Mouse (Mus musculus) MEL (cell line): ENCODE measurements around the gene Chd8. TPM values are rescaled to one million over a fixed set of nuclear protein-coding genes. Genes with fewer than 3 reads are reported as not detected.

Experiments used
- DNase-seq: peaks from one replicate; pipeline ENCODE4 v3.0.0; 2011; ENCODE audit warnings: low read depth, low spot score
- H3K27ac ChIP-seq: 2 replicates; pipeline ENCODE4 v1.5.1; 2012; ENCODE audit warnings: low read depth, mild to moderate bottlenecking, control low read depth, low read length, moderate library complexity; ENCODE audit not compliant: control insufficient read depth
- H3K27me3 ChIP-seq, 2 experiments: fragments of 150-350 bp in 1 of 2; sonication (generic) in 1 of 2; 2 replicates each; pipeline ENCODE4 v1.6.1; 2012; ENCODE audit warnings: low read length in 2 of 2, mild to moderate bottlenecking in 2 of 2, improper control_type of control experiment in 1 of 2, moderate library complexity in 1 of 2; ENCODE audit not compliant: insufficient read depth in 2 of 2, control insufficient read depth in 1 of 2
- H3K36me3 ChIP-seq, 2 experiments: 2 replicates each; pipeline ENCODE4 v1.6.1; 2012 to 2014; ENCODE audit warnings: low read length in 2 of 2, improper control_type of control experiment in 1 of 2, inconsistent platforms in 1 of 2, mild to moderate bottlenecking in 1 of 2; ENCODE audit not compliant: insufficient read depth in 2 of 2, control insufficient read depth in 1 of 2
- H3K4me1 ChIP-seq, 2 experiments: fragments of 150-350 bp in 1 of 2; sonication (generic) in 1 of 2; 2 replicates each; pipeline ENCODE4 v1.6.1; 2012; ENCODE audit warnings: low read length in 2 of 2, improper control_type of control experiment in 1 of 2, mild to moderate bottlenecking in 1 of 2; ENCODE audit not compliant: insufficient read depth in 2 of 2, control insufficient read depth in 1 of 2
- H3K4me3 ChIP-seq, 2 experiments: fragments of 150-350 bp in 1 of 2; sonication (generic) in 1 of 2; 2 replicates each; pipeline ENCODE4 v1.5.1; 2012; ENCODE audit warnings: low read depth in 2 of 2, low read length in 2 of 2, mild to moderate bottlenecking in 2 of 2, moderate library complexity in 2 of 2, control low read depth in 1 of 2, improper control_type of control experiment in 1 of 2; ENCODE audit not compliant: control insufficient read depth in 1 of 2, insufficient read depth in 1 of 2
- H3K79me2 ChIP-seq: 2 replicates; pipeline ENCODE4 v1.6.1; 2012; ENCODE audit warnings: mild to moderate bottlenecking, low read length, moderate library complexity; ENCODE audit not compliant: control insufficient read depth, poor library complexity, insufficient read depth
- H3K9ac ChIP-seq: 2 replicates; pipeline ENCODE4 v1.6.1; 2012; ENCODE audit warnings: low read depth, mild to moderate bottlenecking, control low read depth, low read length, moderate library complexity; ENCODE audit not compliant: control insufficient read depth, poor library complexity, severe bottlenecking
- H3K9me3 ChIP-seq: fragments of 150-350 bp; sonication (generic); replicated peaks from 2 replicates; pipeline ENCODE4 v1.6.1; 2012; ENCODE audit warnings: mild to moderate bottlenecking, low read length, improper control_type of control experiment, moderate library complexity; ENCODE audit not compliant: insufficient read depth
- CHD1 ChIP-seq: IDR thresholded peaks from 2 replicates; pipeline ENCODE4 v1.6.1; 2012; ENCODE audit warnings: low read depth, mild to moderate bottlenecking, inconsistent platforms, low read length, improper control_type of control experiment
- CHD2 ChIP-seq: IDR thresholded peaks from 2 replicates; pipeline ENCODE4 v1.6.1; 2011; ENCODE audit warnings: low read length, improper control_type of control experiment
- E2F4 ChIP-seq: IDR thresholded peaks from 2 replicates; pipeline ENCODE4 v1.6.1; 2011; ENCODE audit warnings: low read depth, low read length, improper control_type of control experiment, borderline replicate concordance
- ELF1 ChIP-seq: IDR thresholded peaks from 2 replicates; pipeline ENCODE4 v1.6.1; 2014; ENCODE audit warnings: low read depth, mild to moderate bottlenecking, inconsistent platforms, low read length, improper control_type of control experiment, moderate library complexity
- GATA1 ChIP-seq: IDR thresholded peaks from 2 replicates; pipeline ENCODE4 v1.6.1; 2011; ENCODE audit warnings: low read depth, low read length, improper control_type of control experiment
- HCFC1 ChIP-seq: IDR thresholded peaks from 2 replicates; pipeline ENCODE4 v1.6.1; 2012; ENCODE audit warnings: low read depth, mild to moderate bottlenecking, inconsistent platforms, low read length, improper control_type of control experiment, moderate library complexity
- KAT2A ChIP-seq: conservative IDR thresholded peaks from 2 replicates; pipeline ENCODE4 v1.6.1; 2012; ENCODE audit warnings: low read depth, low read length, improper control_type of control experiment, inconsistent platforms
- MAFK ChIP-seq: IDR thresholded peaks from 2 replicates; pipeline ENCODE4 v1.6.1; 2011; ENCODE audit warnings: low read depth, mild to moderate bottlenecking, low read length, improper control_type of control experiment, borderline replicate concordance
- MAZ ChIP-seq: IDR thresholded peaks from 2 replicates; pipeline ENCODE4 v1.6.1; 2012; ENCODE audit warnings: low read depth, mild to moderate bottlenecking, inconsistent platforms, low read length, improper control_type of control experiment
- MEF2A ChIP-seq: IDR thresholded peaks from 2 replicates; pipeline ENCODE4 v1.6.1; 2014; ENCODE audit warnings: low read depth, mild to moderate bottlenecking, inconsistent platforms, low read length, improper control_type of control experiment; ENCODE audit not compliant: poor library complexity, insufficient replicate concordance, severe bottlenecking; ENCODE audit errors: extremely low read depth
- MXI1 ChIP-seq: IDR thresholded peaks from 2 replicates; pipeline ENCODE4 v1.6.1; 2011; ENCODE audit warnings: mild to moderate bottlenecking, low read depth, low read length, improper control_type of control experiment
- MYC ChIP-seq: IDR thresholded peaks from 2 replicates; pipeline ENCODE4 v1.6.1; 2011; ENCODE audit warnings: low read depth, mild to moderate bottlenecking, low read length, improper control_type of control experiment, moderate library complexity
- NELFE ChIP-seq: IDR thresholded peaks from 2 replicates; pipeline ENCODE4 v1.6.1; 2011; ENCODE audit warnings: low read depth, low read length, improper control_type of control experiment
- NRF1 ChIP-seq: IDR thresholded peaks from 2 replicates; pipeline ENCODE4 v1.6.1; 2014; ENCODE audit warnings: low read depth, mild to moderate bottlenecking, inconsistent platforms, low read length, improper control_type of control experiment, moderate library complexity; ENCODE audit not compliant: poor library complexity, insufficient read depth, severe bottlenecking
- POLR2A ChIP-seq, 2 experiments: IDR thresholded peaks; 2 replicates each; pipeline ENCODE4 v1.6.1; 2011 to 2012; ENCODE audit warnings: low read length in 2 of 2, mild to moderate bottlenecking in 2 of 2, control low read depth in 1 of 2, improper control_type of control experiment in 1 of 2, low read depth in 1 of 2, moderate library complexity in 1 of 2; ENCODE audit not compliant: control insufficient read depth in 1 of 2, insufficient read depth in 1 of 2, poor library complexity in 1 of 2
- POLR2AphosphoS2 ChIP-seq: IDR thresholded peaks from 2 replicates; pipeline ENCODE4 v1.6.1; 2011; ENCODE audit warnings: low read length, improper control_type of control experiment
- RAD21 ChIP-seq: IDR thresholded peaks from 2 replicates; pipeline ENCODE4 v1.6.1; 2011; ENCODE audit warnings: mild to moderate bottlenecking, low read depth, low read length, improper control_type of control experiment
- SIN3A ChIP-seq: IDR thresholded peaks from 2 replicates; pipeline ENCODE4 v1.6.1; 2012; ENCODE audit warnings: low read length, improper control_type of control experiment, inconsistent platforms
- TBP ChIP-seq: IDR thresholded peaks from 2 replicates; pipeline ENCODE4 v1.8.0; 2011; ENCODE audit warnings: low read depth, low read length, improper control_type of control experiment
- TCF12 ChIP-seq: IDR thresholded peaks from 2 replicates; pipeline ENCODE4 v1.6.1; 2014; ENCODE audit warnings: low read depth, mild to moderate bottlenecking, inconsistent platforms, low read length, improper control_type of control experiment, moderate library complexity
- UBTF ChIP-seq: IDR thresholded peaks from 2 replicates; pipeline ENCODE4 v1.6.1; 2012; ENCODE audit warnings: low read depth, mild to moderate bottlenecking, inconsistent platforms, low read length, improper control_type of control experiment, moderate library complexity, borderline replicate concordance; ENCODE audit not compliant: insufficient read depth
- USF1 ChIP-seq: IDR thresholded peaks from 2 replicates; pipeline ENCODE4 v1.6.1; 2014; ENCODE audit warnings: low read depth, mild to moderate bottlenecking, inconsistent platforms, low read length, improper control_type of control experiment, moderate library complexity
- USF2 ChIP-seq, 2 experiments: IDR thresholded peaks; 2 replicates each; pipeline ENCODE4 v1.6.1; 2011 to 2012; ENCODE audit warnings: improper control_type of control experiment in 2 of 2, low read length in 2 of 2, borderline replicate concordance in 1 of 2, inconsistent platforms in 1 of 2, low read depth in 1 of 2, mild to moderate bottlenecking in 1 of 2; ENCODE audit not compliant: insufficient read depth in 1 of 2
- ZNF384 ChIP-seq: IDR thresholded peaks from 2 replicates; pipeline ENCODE4 v1.6.1; 2012; ENCODE audit warnings: low read depth, mild to moderate bottlenecking, inconsistent platforms, low read length, improper control_type of control experiment
- polyA plus RNA-seq, 2 experiments: library from polyadenylated mRNA; stranded (reverse) in 1 of 2; unstranded in 1 of 2; fragments of >175 nt in 1 of 2; fragments of >200 nt in 1 of 2; gene quantifications; 2 replicates each; pipeline versions ENCODE4 v1.2.1 to v1.2.4; 2012; ENCODE audit warnings: low replicate concordance in 2 of 2, low read depth in 1 of 2; ENCODE audit not compliant: insufficient read length in 2 of 2, insufficient read depth in 1 of 2, missing spikeins in 1 of 2
- total RNA-seq: library from RNA; depleted of rRNA; stranded (reverse); fragments of 300-350 nt; gene quantifications from 2 replicates; pipeline ENCODE4 v1.2.3, GENCODE M21; 2012

The Chd8 gene
- total and polyA plus RNA-seq, 3 experiments: 46.5 to 85.6 (median 73.5) TPM

DNA sequence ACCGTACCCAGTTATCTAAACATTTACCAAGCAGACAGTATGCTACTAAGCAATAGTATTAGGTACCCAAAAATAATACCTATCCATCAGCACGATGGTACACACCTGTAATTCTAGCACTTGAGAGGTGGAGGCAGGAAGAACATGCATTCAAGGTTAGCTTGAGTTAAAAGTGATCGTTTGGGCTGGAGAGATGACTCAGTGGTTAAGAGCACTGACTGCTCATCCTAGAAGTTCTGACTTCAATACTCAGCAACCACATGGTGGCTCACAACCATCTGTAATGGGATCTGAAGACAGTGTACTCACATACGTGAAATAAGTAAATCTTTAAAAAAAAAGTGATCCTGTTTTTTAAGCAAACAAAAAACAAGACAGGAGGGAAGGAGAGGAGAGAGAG is 11.5 kb downstream of the Chd8 start:
- no peak for DNase-seq
- TF ChIP-seq NRF1 (no peak), CHD1 (no peak), SIN3A (no peak), MAZ (no peak)
- Histone ChIP-seq H3K9me3 (no peaks in the 10 kb centered on the region), H3K4me3 (no peak overlapping the region), H3K27ac (no peak overlapping the region), H3K9ac (no peak overlapping the region), H3K36me3 (peaks cover 0 to 23% of the 10 kb centered on the region in 2 experiments; a peak in 3 of 4 replicates), H3K27me3 (no peaks in the 10 kb centered on the region), H3K4me1 (peaks cover 2 to 12% of the 10 kb centered on the region in 2 experiments; a peak in 3 of 4 replicates), H3K79me2 (peaks cover 51% of the 10 kb centered on the region)

- Histone ChIP-seq H3K4me3 (peak overlapping the region; percentile 51 to 75), H3K27me3 (no peaks in the 10 kb centered on the region), H3K4me1 (peaks cover 2 to 12% of the 10 kb centered on the region in 2 experiments; a peak in 3 of 4 replicates)
Observed at GRCm38 (mm10) chr14:52244690-52245042, 12.9 kb downstream of the Chd8 start.

GRCm38 (mm10) chr14:52244041-52244689 is 13.4 kb downstream of the Chd8 start:
- Histone ChIP-seq H3K9ac (peak overlapping the region; percentile 82), H3K79me2 (peaks cover 58% of the 10 kb centered on the region), H3K4me3 (peak overlapping the region; percentile 75 to 80), H3K4me1 (peaks cover 2 to 12% of the 10 kb centered on the region in 2 experiments; a peak in 3 of 4 replicates), H3K27me3 (no peaks in the 10 kb centered on the region), H3K36me3 (peaks cover 0 to 24% of the 10 kb centered on the region in 2 experiments; a peak in 3 of 4 replicates), H3K9me3 (no peaks in the 10 kb centered on the region), H3K27ac (peak overlapping the region; percentile 89)
- DNase-seq: peak; percentile 99
- TF ChIP-seq NRF1 (peak; percentile 60), USF1 (no peak), E2F4 (no peak), ELF1 (peak; percentile 59), ZNF384 (no peak), CHD2 (peak; percentile 90), KAT2A (peak; percentile 72), TBP (peak; percentile 29; the same call in 1 of the 2 replicates), NELFE (peak; percentile 43; the same call in 1 of the 2 replicates), MXI1 (peak; percentile 40), POLR2AphosphoS2 (peak; percentile 92), HCFC1 (peak; percentile 89), POLR2A (IDR thresholded peaks at IDR 0.05; ENCODE audit: control insufficient read depth in 1 of 2, insufficient read depth in 1 of 2, low read depth in 1 of 2, low read length in 2 of 2, poor library complexity in 1 of 2) (peak in 1 of 2 experiments; percentile 79; a peak in 3 of 4 replicates), GATA1 (no peak), SIN3A (peak; percentile 62), USF2 (IDR thresholded peaks at IDR 0.05; ENCODE audit: borderline replicate concordance in 1 of 2, insufficient read depth in 1 of 2, low read depth in 1 of 2, low read length in 2 of 2) (no peak), TCF12 (0 out of 2 replicates have a peak, but pooled peaks have one; percentile 32), CHD1 (no peak)

More at GRCm38 (mm10) chr14:52244690-52245042, 12.9 kb downstream of the Chd8 start:
- no peak for DNase-seq
- Histone ChIP-seq H3K9me3 (no peaks in the 10 kb centered on the region), H3K36me3 (peaks cover 0 to 24% of the 10 kb centered on the region in 2 experiments; a peak in 3 of 4 replicates), H3K9ac (peak overlapping the region; percentile 82), H3K79me2 (peaks cover 56% of the 10 kb centered on the region), H3K27ac (peak overlapping the region; percentile 89)
- TF ChIP-seq MEF2A (no peak), UBTF (no peak), MAFK (no peak), RAD21 (no peak), USF2 (IDR thresholded peaks at IDR 0.05; ENCODE audit: borderline replicate concordance in 1 of 2, insufficient read depth in 1 of 2, low read depth in 1 of 2, low read length in 2 of 2) (no peak), MYC (no peak), TCF12 (0 out of 2 replicates have a peak, but pooled peaks have one; percentile 3), MXI1 (peak; percentile 6; the same call in 1 of the 2 replicates), CHD1 (no peak), POLR2A (IDR thresholded peaks at IDR 0.05; ENCODE audit: control insufficient read depth in 1 of 2, insufficient read depth in 1 of 2, low read depth in 1 of 2, low read length in 2 of 2, poor library complexity in 1 of 2) (peak in 1 of 2 experiments; percentile 37; a peak in 2 of 4 replicates)
